Mouse (Mus musculus) bone marrow macrophage, adult 2 months (primary cell): ENCODE data around the gene Snapc3.

ENCODE experiments used
- CTCF ChIP-seq: IDR thresholded peaks from 2 replicates; pipeline ENCODE4 v1.5.1; 2012; ENCODE audit warnings: low read depth, mild to moderate bottlenecking, low read length, moderate library complexity
- POLR2A ChIP-seq: IDR thresholded peaks from 2 replicates; pipeline ENCODE4 v1.6.1; 2012; ENCODE audit warnings: mild to moderate bottlenecking, low read depth, low read length, borderline replicate concordance

DNA sequence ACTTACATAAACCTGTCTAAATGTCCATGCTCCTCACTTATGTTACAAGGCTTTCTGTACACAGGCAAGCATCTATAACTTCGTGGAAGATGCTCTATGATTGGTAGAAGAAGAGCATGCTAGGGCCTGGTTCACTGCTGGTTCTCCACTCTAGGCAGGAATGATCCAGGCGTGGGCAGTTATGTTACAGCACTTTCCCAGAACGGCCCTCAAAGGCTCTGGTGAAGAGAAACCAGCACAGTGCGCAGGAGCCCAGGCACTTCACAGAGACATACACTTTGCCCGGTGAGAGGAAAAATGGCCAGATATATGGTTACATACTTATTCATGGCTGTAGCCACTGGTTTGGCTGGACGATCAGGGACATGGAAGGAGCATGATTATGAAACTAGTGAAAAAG is 37.8 kb upstream of the Snapc3 start:
- TF ChIP-seq CTCF (no peak), POLR2A (no peak)
